Mouse (Mus musculus): Measurements from ENCODE around the gene Cxcl14. TPM values are rescaled to one million over a fixed set of nuclear protein-coding genes. Genes with fewer than 3 reads are reported as not detected.

Gene Cxcl14
- total and polyA plus RNA-seq, 3 experiments: not detected

- no peaks in the 10 kb centered on the region for H3K79me2 ChIP-seq (replicated peaks; ENCODE audit: control insufficient read depth, extremely low read depth, insufficient read depth, poor library complexity, severe bottlenecking)
- H3K27me3 ChIP-seq (replicated peaks): peaks cover 89% of the 10 kb centered on the region
- no peak for DNase-seq (ENCODE audit: extremely low read depth)
- H3K9me3 ChIP-seq (replicated peaks; ENCODE audit: low read length): peaks cover 4% of the 10 kb centered on the region
- no peak overlapping the region for H3K4me3 ChIP-seq (replicated peaks in 1 of 3; ENCODE audit: low read depth in 2 of 3, low read length in 2 of 3, poor library complexity in 1 of 3)
- no peak overlapping the region for H3K27ac ChIP-seq (ENCODE audit: insufficient read depth, low read depth)
- no peak overlapping the region for H3K9ac ChIP-seq (ENCODE audit: insufficient read depth, low read depth)
- dilution Hi-C loops (cut with MboI; ENCODE audit: extremely low pct_ligation_motif_present, extremely low pct_unique_long_range_greater_than_20kb, low sequenced_read_pairs): no loop called here
- H3K4me2 ChIP-seq (ENCODE audit: insufficient read depth, low read depth, poor library complexity, severe bottlenecking): no peak overlapping the region
- in situ Hi-C loops (cut with MboI; ENCODE audit: low pct_ligation_motif_present, low pct_unique_long_range_greater_than_20kb, low sequenced_read_pairs): no loop called here
- no peaks in the 10 kb centered on the region for H3K36me3 ChIP-seq (replicated peaks in 1 of 2; ENCODE audit: control insufficient read depth in 1 of 2, insufficient read depth in 1 of 2, low read length in 1 of 2)
- H3K4me1 ChIP-seq (ENCODE audit: control insufficient read depth in 1 of 2, insufficient read depth in 2 of 2): no peaks in the 10 kb centered on the region; a peak in 1 of 4 replicates
- no peak for TF ChIP-seq UBTF (IDR thresholded peaks at IDR 0.05; ENCODE audit: low read depth, low read length)
- no peak for TF ChIP-seq MAX (IDR thresholded peaks at IDR 0.05; ENCODE audit: low read length)
- TF ChIP-seq RCOR1 (conservative IDR thresholded peaks at IDR 0.05; ENCODE audit: low read depth, low read length): no peak
- no peak for TF ChIP-seq SIN3A (IDR thresholded peaks at IDR 0.05; ENCODE audit: low read length)
- no peak for TF ChIP-seq ZNF384 (IDR thresholded peaks at IDR 0.05; ENCODE audit: low read depth, low read length)
Observed at GRCm38 (mm10) chr13:56304453-56304852, 8.1 kb upstream of the Cxcl14 start.

- Histone ChIP-seq H3K4me2 (ENCODE audit: insufficient read depth, low read depth, poor library complexity, severe bottlenecking) (no peak overlapping the region), H3K9ac (ENCODE audit: insufficient read depth, low read depth) (no peak overlapping the region), H3K27me3 (replicated peaks) (peaks cover 81% of the 10 kb centered on the region), H3K4me3 (replicated peaks in 1 of 3; ENCODE audit: low read depth in 2 of 3, low read length in 2 of 3, poor library complexity in 1 of 3) (no peak overlapping the region), H3K27ac (ENCODE audit: insufficient read depth, low read depth) (no peak overlapping the region), H3K79me2 (replicated peaks; ENCODE audit: control insufficient read depth, extremely low read depth, insufficient read depth, poor library complexity, severe bottlenecking) (no peaks in the 10 kb centered on the region), H3K4me1 (ENCODE audit: control insufficient read depth in 1 of 2, insufficient read depth in 2 of 2) (no peaks in the 10 kb centered on the region; a peak in 1 of 4 replicates), H3K9me3 (replicated peaks; ENCODE audit: low read length) (peaks cover 13% of the 10 kb centered on the region), H3K36me3 (replicated peaks in 1 of 2; ENCODE audit: control insufficient read depth in 1 of 2, insufficient read depth in 1 of 2, low read length in 1 of 2) (no peaks in the 10 kb centered on the region)
- dilution Hi-C loops (cut with MboI; ENCODE audit: extremely low pct_ligation_motif_present, extremely low pct_unique_long_range_greater_than_20kb, low sequenced_read_pairs): no loop called here
- TF ChIP-seq UBTF (IDR thresholded peaks at IDR 0.05; ENCODE audit: low read depth, low read length) (no peak), GABPA (IDR thresholded peaks at IDR 0.05; ENCODE audit: insufficient replicate concordance, low read depth, low read length) (no peak), ZKSCAN1 (IDR thresholded peaks at IDR 0.05; ENCODE audit: borderline replicate concordance, low read depth, low read length) (no peak), NRF1 (IDR thresholded peaks at IDR 0.05; ENCODE audit: low read depth, low read length) (no peak), SIN3A (IDR thresholded peaks at IDR 0.05; ENCODE audit: low read length) (no peak), NELFE (IDR thresholded peaks at IDR 0.05; ENCODE audit: low read depth, low read length) (no peak), USF2 (conservative IDR thresholded peaks at IDR 0.05; ENCODE audit: low read depth, low read length) (no peak), POLR2A (IDR thresholded peaks at IDR 0.05; ENCODE audit: low read depth, low read length) (no peak), TBP (conservative IDR thresholded peaks at IDR 0.05; ENCODE audit: low read depth, low read length) (no peak)
- no peak for DNase-seq (ENCODE audit: extremely low read depth)
- in situ Hi-C loops (cut with MboI; ENCODE audit: low pct_ligation_motif_present, low pct_unique_long_range_greater_than_20kb, low sequenced_read_pairs): loop anchor here (25.0 kb wide), 1 partner anchor 388 kb away; no protein-coding TSS in a partner anchor
Observed at GRCm38 (mm10) chr13:56299336-56299735, 3.0 kb upstream of the Cxcl14 start.

- no peak for DNase-seq (ENCODE audit: extremely low read depth)
- no peaks in the 10 kb centered on the region for H3K36me3 ChIP-seq (replicated peaks in 1 of 2; ENCODE audit: control insufficient read depth in 1 of 2, insufficient read depth in 1 of 2, low read length in 1 of 2)
- dilution Hi-C loops (cut with MboI; ENCODE audit: extremely low pct_ligation_motif_present, extremely low pct_unique_long_range_greater_than_20kb, low sequenced_read_pairs): no loop called here
- H3K9ac ChIP-seq (ENCODE audit: insufficient read depth, low read depth): no peak overlapping the region
- H3K4me3 ChIP-seq (replicated peaks in 1 of 3; ENCODE audit: low read depth in 2 of 3, low read length in 2 of 3, poor library complexity in 1 of 3): no peak overlapping the region
- no peaks in the 10 kb centered on the region for H3K79me2 ChIP-seq (replicated peaks; ENCODE audit: control insufficient read depth, extremely low read depth, insufficient read depth, poor library complexity, severe bottlenecking)
- H3K4me2 ChIP-seq (ENCODE audit: insufficient read depth, low read depth, poor library complexity, severe bottlenecking): no peak overlapping the region
- no peak overlapping the region for H3K27ac ChIP-seq (ENCODE audit: insufficient read depth, low read depth)
- TF ChIP-seq JUN (IDR thresholded peaks at IDR 0.05; ENCODE audit: insufficient read depth, low read depth, low read length): no peak
- TF ChIP-seq MAX (IDR thresholded peaks at IDR 0.05; ENCODE audit: low read length): no peak
- TF ChIP-seq NRF1 (IDR thresholded peaks at IDR 0.05; ENCODE audit: low read depth, low read length): no peak
- no peak for TF ChIP-seq SMC3 (IDR thresholded peaks at IDR 0.05; ENCODE audit: low read depth, low read length)
- TF ChIP-seq SIN3A (IDR thresholded peaks at IDR 0.05; ENCODE audit: low read length): no peak
- no peak for TF ChIP-seq UBTF (IDR thresholded peaks at IDR 0.05; ENCODE audit: low read depth, low read length)
- peaks cover 13% of the 10 kb centered on the region for H3K9me3 ChIP-seq (replicated peaks; ENCODE audit: low read length)
- no peaks in the 10 kb centered on the region for H3K4me1 ChIP-seq (ENCODE audit: control insufficient read depth in 1 of 2, insufficient read depth in 2 of 2)
- in situ Hi-C loops (cut with MboI; ENCODE audit: low pct_ligation_motif_present, low pct_unique_long_range_greater_than_20kb, low sequenced_read_pairs): loop anchor here (25.0 kb wide), 1 partner anchor 391 kb away; no protein-coding TSS in a partner anchor
- H3K27me3 ChIP-seq (replicated peaks): peaks cover 84% of the 10 kb centered on the region
Observed at GRCm38 (mm10) chr13:56296659-56297020, 289 bp upstream of the Cxcl14 start.

All from CH12.LX (cell line).